Mouse (Mus musculus) layer of hippocampus, adult 2 months (tissue): ENCODE data around the gene Inpp5k. TPM values are rescaled to one million over a fixed set of nuclear protein-coding genes. Genes with fewer than 3 reads are reported as not detected.

Experiments used
- DNase-seq, 2 experiments: peaks; one replicate each; pipeline ENCODE4 v3.0.0; 2022; ENCODE audit warnings: low spot score in 2 of 2
- H3K27ac ChIP-seq: fragments of 200-600 bp; 2 replicates; pipeline ENCODE4 v1.8.1; 2022
- H3K4me3 ChIP-seq: fragments of 200-600 bp; 2 replicates; pipeline ENCODE4 v1.8.1; 2022; ENCODE audit warnings: mild to moderate bottlenecking
- CTCF ChIP-seq: fragments of 200-600 bp; conservative IDR thresholded peaks from 2 replicates; pipeline ENCODE4 v1.8.1; 2022; ENCODE audit warnings: antibody characterized with exemption, mild to moderate bottlenecking, moderate library complexity
- total RNA-seq, 2 experiments: library from RNA; stranded (reverse); gene quantifications; 2 replicates each; pipeline ENCODE4 v1.2.3; 2021

Inpp5k gene
- total RNA-seq, 2 experiments from 2014 or later: 49.4 to 50.4 TPM

GRCm38 (mm10) chr11:75652222-75652941, 21.6 kb downstream of the Inpp5k start:
- peak; percentile 30; the same call in 1 of the 2 replicates for TF ChIP-seq CTCF
- Histone ChIP-seq H3K27ac (peak overlapping the region; percentile 92), H3K4me3 (peak overlapping the region; percentile 78)
- DNase-seq: peak in 1 of 2 experiments; percentile 41

GRCm38 (mm10) chr11:75652942-75653684, 22.3 kb downstream of the Inpp5k start:
- Histone ChIP-seq H3K27ac (peak overlapping the region; percentile 75; the same call in 1 of the 2 replicates), H3K4me3 (peak overlapping the region; percentile 61; the same call in 1 of the 2 replicates)
- no peak for DNase-seq
- peak; percentile 23; the same call in 1 of the 2 replicates for TF ChIP-seq CTCF

- no peak for DNase-seq
- no peak for TF ChIP-seq CTCF
- H3K4me3 ChIP-seq: peak overlapping the region; percentile 61
- H3K27ac ChIP-seq: peak overlapping the region; percentile 75
Measured at GRCm38 (mm10) chr11:75653781-75654470, 23.1 kb downstream of the Inpp5k start.

- peak overlapping the region; percentile 84 for H3K27ac ChIP-seq
Measured at GRCm38 (mm10) chr11:75654471-75655390, 23.9 kb downstream of the Inpp5k start.

GRCm38 (mm10) chr11:75655621-75656545, 25.1 kb downstream of the Inpp5k start:
- Histone ChIP-seq H3K27ac (peak overlapping the region; percentile 84), H3K4me3 (peak overlapping the region; percentile 81)
- no peak for TF ChIP-seq CTCF
- peak; percentile 44 to 56 for DNase-seq

More at GRCm38 (mm10) chr11:75654471-75655390, 23.9 kb downstream of the Inpp5k start:
- TF ChIP-seq CTCF: no peak
- peak overlapping the region; percentile 81 for H3K4me3 ChIP-seq
- no peak for DNase-seq

- H3K4me3 ChIP-seq: peak overlapping the region; percentile 81
- DNase-seq: no peak
- peak overlapping the region; percentile 84; the same call in 1 of the 2 replicates for H3K27ac ChIP-seq
- no peak for TF ChIP-seq CTCF
Measured at GRCm38 (mm10) chr11:75656621-75657590, 26.1 kb downstream of the Inpp5k start.

- DNase-seq: no peak
- no peak overlapping the region for H3K27ac ChIP-seq
- TF ChIP-seq CTCF: no peak
- H3K4me3 ChIP-seq: no peak overlapping the region
Measured at GRCm38 (mm10) chr11:75657841-75658240, 27.1 kb downstream of the Inpp5k start.

- no peak for DNase-seq
- Histone ChIP-seq H3K27ac (no peak overlapping the region), H3K4me3 (no peak overlapping the region)
- TF ChIP-seq CTCF: no peak
Measured at GRCm38 (mm10) chr11:75658311-75658710, 27.5 kb downstream of the Inpp5k start.

GRCm38 (mm10) chr11:75658996-75659750, 28.4 kb downstream of the Inpp5k start:
- no peak for TF ChIP-seq CTCF
- DNase-seq: no peak
- no peak overlapping the region for H3K4me3 ChIP-seq
- no peak overlapping the region for H3K27ac ChIP-seq
